8 mouse cellular contexts compared by ENCODE assay signal in genomic region chr12:105009370-105010212, GRCm38 (mm10). TPM values are rescaled to one million over a fixed set of nuclear protein-coding genes. Genes with fewer than 3 reads are reported as not detected.
DNase-seq lines count a peak whose midpoint lies in the region; ATAC-seq lines count a peak whose summit lies in the region.

Syne3 (minus strand) TSS chr12:105009809.

- peak within 1 kb of the TSS; percentile 73 for H3K9ac ChIP-seq in intestine, embryonic 16.5 days (ENCODE audit: low read depth, low read length)
- peak within 1 kb of the TSS; percentile 59 for H3K9ac ChIP-seq in liver, embryonic 11.5 days (ENCODE audit: low read depth, low read length)

- DNase-seq in frontal cortex, postnatal 25 days (ENCODE audit: low spot score in 2 of 2): no peak
- DNase-seq in embryo, embryonic 10.5 days (ENCODE audit: low spot score): peak; percentile 57
- DNase-seq in heart, adult 11 months: peak; percentile 99
- peak; percentile 80 for DNase-seq in liver, embryonic 11.5 days (ENCODE audit: low spot score)
- DNase-seq in naive thymus-derived CD4-positive, alpha-beta T cell, adult 2 months (ENCODE audit: low read depth): peak; percentile 78
- DNase-seq in splenic B cell, adult 2 months (ENCODE audit: low read depth, low spot score): peak; percentile 84

- ATAC-seq in frontal cortex, adult (ENCODE audit: low TSS enrichment): peak; percentile 62
- peak; percentile 89 for ATAC-seq in intestine, embryonic 16.5 days
- ATAC-seq in liver, embryonic 11.5 days (replicated peaks; ENCODE audit: low FRiP score): peak; percentile 89

- H3K4me3 ChIP-seq in intestine, embryonic 16.5 days (ENCODE audit: low read length): peak within 1 kb of the TSS; percentile 71
- H3K4me3 ChIP-seq in liver, embryonic 11.5 days (ENCODE audit: low read depth, low read length): peak within 1 kb of the TSS; percentile 63

- H3K36me3 ChIP-seq in intestine, embryonic 16.5 days (ENCODE audit: control insufficient read depth, insufficient read depth, low read length): no peaks in the 10 kb centered on the region
- H3K36me3 ChIP-seq in liver, embryonic 11.5 days (ENCODE audit: control insufficient read depth, insufficient read depth, low read length): no peaks in the 10 kb centered on the region
- no peaks in the 10 kb centered on the region for H3K36me3 ChIP-seq in splenic B cell, adult 2 months (ENCODE audit: control insufficient read depth, insufficient read depth, low read length, poor library complexity, severe bottlenecking)

- H3K27ac ChIP-seq in intestine, embryonic 16.5 days (ENCODE audit: low read length): no peak within 1 kb of the TSS
- H3K27ac ChIP-seq in liver, embryonic 11.5 days (ENCODE audit: low read depth, low read length): peak within 1 kb of the TSS; percentile 82

- under 1% methylated on average over 66 of the region's 66 CpGs for WGBS in intestine, embryonic 16.5 days
- WGBS in liver, embryonic 11.5 days: under 1% methylated on average over 66 of the region's 66 CpGs

- peak within 1 kb of the TSS; percentile 95 for H3K4me2 ChIP-seq in intestine, embryonic 16.5 days (ENCODE audit: low read depth, low read length)
- H3K4me2 ChIP-seq in liver, embryonic 11.5 days: peak within 1 kb of the TSS; percentile 91

- peaks cover 7% of the 10 kb centered on the region; the same call in 1 of the 2 replicates for H3K27me3 ChIP-seq in intestine, embryonic 16.5 days (replicated peaks; ENCODE audit: control insufficient read depth, insufficient read depth, low read length)
- peaks cover 14% of the 10 kb centered on the region for H3K27me3 ChIP-seq in liver, embryonic 11.5 days (replicated peaks; ENCODE audit: control insufficient read depth, insufficient read depth, low read length)
- H3K27me3 ChIP-seq in splenic B cell, adult 2 months (ENCODE audit: control insufficient read depth, insufficient read depth, low read length, poor library complexity, severe bottlenecking): no peaks in the 10 kb centered on the region

- peaks cover 11% of the 10 kb centered on the region for H3K4me1 ChIP-seq in intestine, embryonic 16.5 days (ENCODE audit: control insufficient read depth, insufficient read depth, low read length)
- peaks cover 53% of the 10 kb centered on the region for H3K4me1 ChIP-seq in liver, embryonic 11.5 days (replicated peaks; ENCODE audit: control insufficient read depth, insufficient read depth, low read length)

- H3K9me3 ChIP-seq in intestine, embryonic 16.5 days (ENCODE audit: control insufficient read depth, low read length): no peaks in the 10 kb centered on the region
- no peaks in the 10 kb centered on the region for H3K9me3 ChIP-seq in liver, embryonic 11.5 days (ENCODE audit: control insufficient read depth, low read length)

RNA-seq across cellular contexts. Expression of gene Syne3, which starts in this region (rescaled TPM):
- 0.51 and 0.66 TPM in 2 replicates for polyA plus RNA-seq in intestine, embryonic 16.5 days (2015; fragmentation: Nextera tagmentation; extraction: Ambion mirVana)
- polyA plus RNA-seq in liver, embryonic 11.5 days (2014; fragmentation: Nextera tagmentation; extraction: Ambion mirVana): 1.4 and 1.8 TPM in 2 replicates

Comparison
In these comparisons a context has a peak if more than half of its experiments do, and no peak if none do; other contexts are left out.
1. Peak in ATAC-seq, H3K4me3 ChIP-seq, H3K9ac ChIP-seq and H3K4me2 ChIP-seq in intestine, embryonic 16.5 days; RNA of the gene not detected or under 1 TPM.
2. DNase-seq: peak in embryo, embryonic 10.5 days (single experiment), heart, adult 11 months (single experiment), liver, embryonic 11.5 days (single experiment), naive thymus-derived CD4-positive, alpha-beta T cell, adult 2 months (single experiment) and splenic B cell, adult 2 months (single experiment); none in frontal cortex, postnatal 25 days (0 of 2).
3. Peak in every context shown above with its lines, with median percentiles within 50 percentile points of each other: ATAC-seq.